Mouse (Mus musculus) neural tube, embryonic 10.5 days (tissue): ENCODE results near the gene Dgat2.

Experiments used
- DNase-seq: peaks from one replicate; pipeline ENCODE4 v3.0.0-alpha.2; 2017; ENCODE audit warnings: low spot score; ENCODE audit errors: extremely low spot score

Dgat2 gene

GRCm38 (mm10) chr7:99193926-99194325 lies 11.4 kb upstream of the Dgat2 start:
- DNase-seq: no peak

- no peak for DNase-seq
Measured at GRCm38 (mm10) chr7:99191411-99191810, 8.9 kb upstream of the Dgat2 start.

DNA sequence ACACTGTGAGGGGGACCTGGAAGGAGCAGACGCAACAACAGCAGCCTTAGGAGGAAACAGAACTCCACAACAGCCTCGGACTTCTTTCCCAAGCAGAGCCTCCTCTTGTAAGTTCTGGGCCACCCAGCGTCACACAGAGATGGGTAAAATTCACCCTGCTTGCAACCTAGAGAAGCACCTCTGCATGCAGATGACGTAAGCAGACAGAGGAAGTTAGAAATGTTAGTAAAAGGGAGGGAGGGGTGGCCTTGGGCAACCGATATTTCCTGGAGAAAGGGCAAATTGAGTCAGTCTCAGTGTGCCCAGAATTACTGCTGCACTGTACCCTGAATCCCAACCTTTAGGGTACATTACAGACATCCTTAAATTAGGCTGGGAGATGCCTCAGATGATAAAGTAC lies 7.4 kb upstream of the Dgat2 start:
- DNase-seq: no peak

GRCm38 (mm10) chr7:99188630-99189029 lies 6.1 kb upstream of the Dgat2 start:
- DNase-seq: no peak

- no peak for DNase-seq
Measured at GRCm38 (mm10) chr7:99187451-99187850, 4.9 kb upstream of the Dgat2 start.

DNA sequence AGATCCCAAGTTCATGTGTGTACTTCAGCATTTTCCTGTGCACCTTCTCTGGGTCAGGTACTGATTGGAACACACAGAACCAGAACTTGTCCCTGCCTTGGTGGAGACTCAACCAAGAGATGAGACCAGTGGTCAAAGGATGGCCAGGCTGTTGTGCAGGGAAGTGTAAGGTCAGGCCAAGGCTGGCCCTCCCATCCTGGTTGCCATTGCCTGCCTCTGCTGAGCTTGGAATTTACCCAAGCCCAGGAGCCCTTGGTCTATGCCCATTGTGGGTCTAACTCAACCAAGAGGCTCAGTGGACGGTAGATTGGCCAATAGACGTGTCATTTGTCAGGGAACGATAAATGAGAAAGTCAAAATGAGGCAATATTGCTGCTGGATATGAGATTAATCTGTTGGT lies 2.9 kb upstream of the Dgat2 start:
- DNase-seq: no peak

DNA sequence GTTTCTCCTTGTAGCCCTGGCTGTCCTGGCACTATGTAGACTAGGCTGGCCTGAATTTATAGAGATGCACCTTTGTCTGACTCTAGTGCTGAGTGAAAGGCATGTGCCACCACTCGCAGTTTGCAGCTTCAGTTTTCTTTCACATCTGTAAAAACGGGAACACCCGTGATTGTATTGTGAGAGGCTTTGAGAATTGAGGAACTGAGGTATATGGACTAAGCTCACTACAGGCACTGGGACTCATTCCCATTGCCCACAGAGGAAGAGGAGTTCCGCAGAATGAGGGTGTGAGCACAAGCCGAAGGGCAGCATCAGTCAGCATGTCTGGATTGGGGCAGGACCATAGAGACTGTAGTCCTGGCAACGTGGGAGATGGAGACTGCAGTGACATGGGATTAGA lies 1.2 kb upstream of the Dgat2 start:
- no peak for DNase-seq

DNA sequence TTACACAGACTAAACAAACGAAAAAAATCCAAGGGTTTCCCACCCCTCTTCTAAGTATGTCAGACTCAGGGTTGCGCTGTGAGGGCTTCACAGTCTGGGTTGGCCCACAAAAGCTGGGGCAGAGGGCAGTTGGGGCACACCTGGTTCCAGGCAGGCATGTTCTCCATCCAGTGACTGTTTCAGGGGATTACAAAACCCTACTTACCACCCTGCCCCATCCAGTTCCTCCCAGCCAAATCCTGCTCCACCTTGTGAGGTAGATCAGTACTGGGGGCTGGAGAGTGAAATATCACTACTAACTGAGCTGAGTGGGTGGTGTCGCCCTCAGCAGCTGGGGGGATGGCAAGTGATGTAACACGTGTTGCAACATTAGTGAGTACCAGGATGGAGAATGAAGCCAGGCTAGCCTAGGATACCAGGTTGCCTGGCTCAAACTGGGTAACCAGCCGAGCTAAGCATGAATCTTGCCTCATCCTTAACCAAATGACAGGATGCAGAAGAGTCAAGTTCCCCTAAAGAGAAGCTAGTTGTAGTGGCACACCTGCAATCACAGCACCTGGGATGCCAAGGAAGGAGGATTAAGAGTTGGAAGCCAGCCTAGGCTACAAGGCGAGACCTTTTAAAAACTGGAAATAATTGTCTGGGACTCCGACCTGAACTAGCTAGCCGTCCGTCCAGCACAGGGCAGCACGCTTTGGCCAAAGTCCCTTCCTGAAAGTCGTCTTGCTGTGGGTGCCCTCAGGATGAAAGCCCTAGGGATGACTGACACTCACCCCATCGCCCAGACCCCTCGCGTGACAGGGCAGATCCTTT lies 694 bp downstream of the Dgat2 start:
- no peak for DNase-seq

GRCm38 (mm10) chr7:99180162-99180561 lies 2.4 kb downstream of the Dgat2 start:
- no peak for DNase-seq

- no peak for DNase-seq
Measured at GRCm38 (mm10) chr7:99179271-99179670, 3.2 kb downstream of the Dgat2 start.

GRCm38 (mm10) chr7:99177386-99177785 lies 5.1 kb downstream of the Dgat2 start:
- no peak for DNase-seq

- no peak for DNase-seq
Measured at GRCm38 (mm10) chr7:99175666-99176065, 6.9 kb downstream of the Dgat2 start.

DNA sequence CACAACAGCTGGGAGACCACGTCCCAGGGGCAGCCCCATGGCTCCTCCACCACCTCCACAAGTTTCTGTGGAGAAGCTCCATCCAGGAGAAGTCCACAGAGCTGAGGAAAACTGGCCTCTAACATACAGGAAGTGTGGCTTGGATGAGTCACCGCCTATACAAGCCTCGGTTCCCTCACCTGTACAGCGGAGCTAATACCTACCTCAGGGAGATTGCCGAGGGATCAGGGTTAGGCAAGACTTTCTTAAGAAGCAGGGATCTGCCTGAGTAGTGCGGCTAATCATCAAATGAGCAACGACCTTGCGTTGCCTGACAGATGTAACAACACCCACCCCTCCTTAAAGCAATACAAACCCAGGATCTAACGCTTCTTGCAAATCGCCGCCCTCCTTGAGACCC lies 7.4 kb downstream of the Dgat2 start:
- no peak for DNase-seq

DNA sequence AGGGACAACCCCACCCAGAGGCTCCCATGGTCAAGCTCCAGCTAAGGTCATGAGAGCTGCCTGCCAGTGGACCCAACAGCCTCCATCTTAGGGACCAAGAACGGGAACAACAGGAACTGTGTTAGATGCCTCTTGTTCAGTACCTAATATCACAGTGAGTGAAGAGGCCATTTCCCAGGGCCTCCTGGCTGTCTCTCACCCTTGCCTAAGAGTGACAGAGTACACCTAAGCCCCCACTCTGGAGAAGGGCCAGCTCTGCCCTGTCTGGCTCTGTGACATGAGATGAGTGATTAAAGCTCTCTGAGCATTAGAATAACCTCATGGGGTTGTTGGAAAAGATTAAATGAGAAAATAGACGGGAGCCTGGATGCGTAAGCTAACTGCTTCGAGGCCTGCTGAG lies 8.5 kb downstream of the Dgat2 start:
- no peak for DNase-seq

- no peak for DNase-seq
Measured at GRCm38 (mm10) chr7:99172898-99173297, 9.6 kb downstream of the Dgat2 start.

DNA sequence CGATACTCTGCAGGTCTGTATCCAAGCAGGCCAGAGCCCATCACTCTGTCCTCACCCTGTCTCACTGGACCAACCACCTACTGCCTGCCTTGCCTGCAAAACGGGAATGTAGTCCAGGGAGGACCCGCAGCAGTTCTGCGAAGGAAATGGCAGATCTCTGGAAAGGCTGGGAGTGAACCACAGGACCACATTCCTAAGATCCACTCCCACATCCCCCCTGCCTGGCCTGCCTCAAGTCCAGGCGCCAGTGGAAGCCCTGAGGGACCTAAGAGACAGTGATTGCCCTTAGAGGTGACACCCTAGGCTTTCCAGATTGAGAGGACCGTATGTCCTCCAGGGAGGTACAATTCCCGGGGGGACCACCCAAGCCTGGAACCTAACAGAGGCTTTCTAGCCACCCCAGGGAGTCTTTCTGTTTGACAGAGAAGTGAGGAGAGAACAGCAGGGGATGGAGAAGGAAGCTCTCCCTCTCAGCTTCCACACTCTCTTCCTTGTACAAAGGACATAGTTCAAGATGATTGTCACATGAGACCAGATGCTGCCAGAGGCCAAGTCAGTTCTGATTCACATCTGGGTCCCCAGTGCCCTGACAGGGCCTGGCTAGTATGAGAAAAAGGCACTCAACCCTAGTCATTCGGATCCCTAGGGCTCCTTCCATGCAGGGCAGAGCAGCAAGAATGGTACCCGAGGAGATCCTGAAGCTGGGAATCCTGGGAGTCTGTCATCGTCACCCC lies 10.6 kb downstream of the Dgat2 start:
- DNase-seq: no peak

GRCm38 (mm10) chr7:99170519-99170918 lies 12.0 kb downstream of the Dgat2 start:
- no peak for DNase-seq

DNA sequence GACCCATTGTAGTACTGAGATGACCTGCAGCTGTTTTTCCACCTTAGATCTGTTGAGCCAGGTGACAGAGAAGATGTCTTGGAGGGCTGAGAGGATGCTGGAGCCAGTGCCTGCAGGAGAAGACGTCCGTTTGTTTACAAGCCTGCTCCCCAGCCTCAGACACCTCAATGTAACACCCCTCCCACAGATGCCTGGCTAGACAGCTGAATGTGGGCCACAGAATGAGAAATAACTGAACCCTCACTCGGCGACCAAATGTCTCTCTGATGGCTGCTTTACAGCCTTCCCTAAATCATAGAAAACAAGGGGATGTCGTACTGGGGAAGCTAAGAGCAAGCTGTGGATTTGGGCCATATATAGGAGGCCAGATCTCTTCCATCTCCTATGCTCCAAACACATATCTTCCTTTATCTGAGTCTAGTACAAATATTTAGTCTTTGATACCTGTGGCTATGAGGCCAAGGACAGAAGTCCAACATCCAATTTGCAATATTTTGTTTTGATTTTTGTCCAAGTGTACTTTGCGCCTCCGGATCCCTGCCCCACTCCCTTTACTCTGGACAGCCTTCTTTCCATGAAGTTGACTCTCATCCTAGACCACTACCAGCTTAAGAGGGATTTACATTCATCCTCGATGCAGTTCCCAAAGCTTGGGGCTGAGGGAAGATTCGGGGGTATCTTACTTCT lies 12.7 kb downstream of the Dgat2 start:
- DNase-seq: no peak

GRCm38 (mm10) chr7:99168756-99169155 lies 13.8 kb downstream of the Dgat2 start:
- DNase-seq: no peak

DNA sequence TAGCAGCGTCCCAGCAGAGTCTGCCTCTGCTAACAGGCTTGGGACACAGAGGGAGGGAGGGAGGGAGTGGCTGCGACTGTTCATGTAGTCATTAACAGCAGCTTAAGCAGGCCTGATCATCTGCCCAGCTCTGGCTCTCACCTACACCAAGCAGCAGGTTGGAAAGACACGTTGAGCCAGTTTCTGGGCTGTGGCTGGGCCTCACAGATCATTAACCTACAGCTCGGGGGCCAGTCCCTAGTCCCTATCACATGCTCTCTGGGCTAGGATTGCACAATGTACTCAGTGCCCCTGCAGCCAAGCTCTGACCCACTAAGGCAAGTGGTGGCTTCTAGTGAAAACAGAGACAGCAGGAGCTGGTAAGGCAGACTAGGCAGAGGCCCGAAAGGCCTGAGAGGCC lies 14.6 kb downstream of the Dgat2 start:
- no peak for DNase-seq

GRCm38 (mm10) chr7:99166159-99166558 lies 16.4 kb downstream of the Dgat2 start:
- no peak for DNase-seq

DNA sequence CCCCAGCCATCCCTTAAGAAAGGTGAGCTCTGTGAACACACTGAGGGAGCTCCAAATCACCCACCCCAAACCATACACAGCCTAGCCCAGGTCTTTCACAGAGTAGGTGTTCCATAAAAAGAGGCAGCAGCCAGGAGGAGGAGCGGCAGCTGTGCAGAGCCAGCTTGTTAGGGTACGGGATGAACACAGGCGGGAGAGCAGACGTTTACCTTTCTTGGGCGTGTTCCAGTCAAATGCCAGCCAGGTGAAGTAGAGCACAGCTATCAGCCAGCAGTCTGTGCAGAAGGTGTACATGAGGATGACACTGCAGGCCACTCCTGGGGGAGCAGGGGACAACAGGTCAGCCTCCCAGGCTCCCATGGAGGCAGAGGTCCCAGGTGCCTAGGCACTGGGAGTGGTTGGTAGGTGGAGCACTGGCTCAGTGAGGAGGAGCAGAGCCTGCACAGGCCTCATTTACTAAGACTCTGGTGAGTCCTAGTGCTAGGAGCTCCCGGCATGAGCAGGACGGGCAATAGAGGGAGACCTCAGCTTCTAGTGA lies 17.6 kb downstream of the Dgat2 start:
- DNase-seq: no peak
